ENCODE assay signal across 9 mouse cellular contexts in genomic region chr11:113016801-113017715, GRCm38 (mm10).
DNase-seq lines count a peak whose midpoint lies in the region; ATAC-seq lines count a peak whose summit lies in the region.
"Had no signal": no experiment of that assay in that cellular context is flagged by ENCODE, and none has a peak within 500 bp of the region (broad histone marks: within the 10 kb centered on the region; RNA-seq: fewer than 3 reads in every experiment).

No protein-coding gene starts in this region.

- H3K27me3 ChIP-seq in forebrain, embryonic 12.5 days = 0 out of 2 replicates have a peak, but pooled peaks cover 3% of the 10 kb centered on the region
- no peaks in the 10 kb centered on the region for H3K27me3 ChIP-seq in neural tube, embryonic 13.5 days
- H3K27me3 ChIP-seq: limb, embryonic 15.5 days had no signal

- peak; percentile 58 for DNase-seq in embryo, embryonic 10 days (ENCODE audit: low spot score)
- peak; percentile 51 to 64 for DNase-seq in layer of hippocampus, postnatal 36 days
- no peak for DNase-seq in thymus, postnatal 0 days (ENCODE audit: low spot score)
- no peak for DNase-seq in liver
- no peak for DNase-seq in ovary, postnatal 14 days (ENCODE audit: low spot score)

- H3K9ac ChIP-seq in forebrain, embryonic 12.5 days = peak overlapping the region; percentile 2; the same call in 1 of the 2 replicates
- H3K9ac ChIP-seq in neural tube, embryonic 13.5 days = 0 out of 2 replicates have a peak overlapping the region, but pooled peaks have one; percentile 31
- H3K9ac ChIP-seq: limb, embryonic 15.5 days had no signal

- 8% methylated on average over 7 of the region's 7 CpGs for WGBS in forebrain, embryonic 12.5 days
- 30% methylated on average over 7 of the region's 7 CpGs for WGBS in neural tube, embryonic 13.5 days

- H3K4me3 ChIP-seq in forebrain, embryonic 12.5 days (replicated peaks) = no peak overlapping the region
- no peak overlapping the region for H3K4me3 ChIP-seq in neural tube, embryonic 13.5 days
- H3K4me3 ChIP-seq: limb, embryonic 15.5 days had no signal

- ATAC-seq in forebrain, embryonic 12.5 days (ENCODE audit: low FRiP score) = peak; percentile 86
- peak; percentile 73 for ATAC-seq in neural tube, embryonic 13.5 days (ENCODE audit: low read depth)

- peak overlapping the region; percentile 25; the same call in 1 of the 2 replicates for H3K4me2 ChIP-seq in forebrain, embryonic 12.5 days
- no peak overlapping the region for H3K4me2 ChIP-seq in neural tube, embryonic 13.5 days
- H3K4me2 ChIP-seq: limb, embryonic 15.5 days had no signal

- no peaks in the 10 kb centered on the region for H3K9me3 ChIP-seq in forebrain, embryonic 12.5 days
- H3K9me3 ChIP-seq in neural tube, embryonic 13.5 days = no peaks in the 10 kb centered on the region
- H3K9me3 ChIP-seq: limb, embryonic 15.5 days had no signal

- H3K36me3 ChIP-seq in forebrain, embryonic 12.5 days (replicated peaks) = no peaks in the 10 kb centered on the region
- no peaks in the 10 kb centered on the region for H3K36me3 ChIP-seq in neural tube, embryonic 13.5 days
- H3K36me3 ChIP-seq: limb, embryonic 15.5 days had no signal

- peaks cover 49% of the 10 kb centered on the region for H3K4me1 ChIP-seq in forebrain, embryonic 12.5 days
- H3K4me1 ChIP-seq in neural tube, embryonic 13.5 days (replicated peaks) = peaks cover 53% of the 10 kb centered on the region

- H3K27ac ChIP-seq in forebrain, embryonic 12.5 days = peak overlapping the region; percentile 77
- peak overlapping the region; percentile 59 for H3K27ac ChIP-seq in neural tube, embryonic 13.5 days (replicated peaks)
- H3K27ac ChIP-seq: stomach, postnatal 0 days had no signal

Comparison
In these comparisons a context has a peak if more than half of its experiments do, and no peak if none do; other contexts are left out.
1. DNase-seq: peak in embryo, embryonic 10 days (single experiment) and layer of hippocampus, postnatal 36 days (2 of 2); none in thymus, postnatal 0 days (single experiment), liver (single experiment) and ovary, postnatal 14 days (single experiment).